Mouse (Mus musculus) spleen, adult 18-20 months (tissue): Measurements from ENCODE around the gene Mast1.
"Not testable (repeated sequence)": the region's sequence is repeated elsewhere in the genome, so short reads cannot be mapped to it uniquely, and the experiment has no call there.

ENCODE experiments used
- DNase-seq, 2 experiments: peaks; one replicate each; pipeline ENCODE4 v3.0.0; 2022; ENCODE audit warnings: mixed read lengths in 2 of 2

The Mast1 gene

DNA sequence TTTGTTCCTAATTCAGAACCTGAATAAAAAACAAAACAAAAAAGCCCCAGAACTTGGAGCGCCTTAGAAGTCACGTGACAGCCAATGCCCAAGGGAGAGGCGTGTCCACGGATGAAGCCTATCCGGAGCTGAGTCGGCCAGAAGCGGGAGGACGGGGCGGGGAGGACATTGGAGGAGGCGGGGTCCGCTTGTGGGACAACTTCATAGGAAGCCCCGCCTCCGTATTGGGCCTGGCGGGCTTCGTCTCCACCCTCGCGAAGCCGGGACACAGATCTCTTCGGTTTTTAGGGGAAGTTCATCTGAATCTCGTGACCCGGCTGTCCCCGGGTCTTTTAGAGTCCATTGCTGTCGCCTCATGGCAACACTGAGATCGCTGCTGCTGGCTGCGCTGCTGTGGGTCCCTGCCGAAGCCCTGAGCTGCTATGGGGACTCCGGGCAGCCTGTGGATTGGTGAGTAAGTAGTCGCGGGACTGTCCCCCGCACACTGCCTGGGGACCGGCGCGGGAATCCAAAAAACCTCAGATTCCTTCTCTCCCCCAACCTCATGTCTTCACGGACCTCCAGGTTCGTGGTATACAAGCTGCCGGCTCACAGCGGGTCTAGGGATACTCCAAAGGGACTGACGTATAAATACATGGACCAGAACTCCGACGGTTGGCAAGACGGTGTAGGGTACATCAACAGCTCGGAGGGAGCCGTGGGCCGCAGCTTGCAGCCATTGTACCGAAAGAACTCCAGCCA lies 28.6 kb downstream of the Mast1 start, which contains the start of gene Dnase2a:
Gene Dnase2a (plus strand): TSS at position 140 of the 741 bp plus-strand sequence.
- peak; percentile 95 to 97 for DNase-seq

DNA sequence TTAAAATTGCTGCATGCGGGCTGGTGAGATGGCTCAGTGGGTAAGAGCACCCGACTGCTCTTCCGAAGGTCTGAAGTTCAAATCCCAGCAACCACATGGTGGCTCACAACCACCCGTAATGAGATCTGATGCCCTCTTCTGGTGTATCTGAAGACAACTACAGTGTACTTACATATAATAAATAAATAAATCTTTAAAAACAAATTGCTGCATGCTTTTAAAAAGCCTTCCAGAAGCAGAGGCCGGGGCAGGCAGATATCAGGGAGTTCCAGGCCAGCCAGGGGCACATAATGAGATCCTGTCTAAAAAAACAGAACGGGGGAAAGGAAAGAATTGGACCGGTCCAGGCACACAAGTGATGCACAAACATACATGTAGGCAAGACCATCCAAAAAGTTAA lies 29.2 kb downstream of the Mast1 start:
- DNase-seq = not testable (repeated sequence)

DNA sequence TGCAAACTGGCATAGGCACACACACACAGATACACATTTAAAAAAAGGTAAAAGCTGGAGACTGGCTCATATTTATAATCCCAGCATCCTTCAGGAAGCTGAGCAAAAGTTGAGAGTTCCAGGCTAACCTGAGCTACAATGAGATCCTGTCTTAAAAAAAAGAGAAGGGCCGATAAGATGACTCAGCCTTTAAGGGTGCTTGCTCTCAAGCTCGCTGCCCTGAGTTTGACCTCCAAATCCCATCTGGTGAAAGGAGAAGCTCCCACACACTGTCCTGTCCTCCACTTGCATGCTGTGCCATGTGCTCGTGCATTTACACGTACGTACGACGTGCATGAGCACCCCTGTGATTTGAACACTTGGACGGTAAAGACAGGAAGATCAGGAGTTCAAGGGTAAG lies 29.7 kb downstream of the Mast1 start:
- no peak for DNase-seq

DNA sequence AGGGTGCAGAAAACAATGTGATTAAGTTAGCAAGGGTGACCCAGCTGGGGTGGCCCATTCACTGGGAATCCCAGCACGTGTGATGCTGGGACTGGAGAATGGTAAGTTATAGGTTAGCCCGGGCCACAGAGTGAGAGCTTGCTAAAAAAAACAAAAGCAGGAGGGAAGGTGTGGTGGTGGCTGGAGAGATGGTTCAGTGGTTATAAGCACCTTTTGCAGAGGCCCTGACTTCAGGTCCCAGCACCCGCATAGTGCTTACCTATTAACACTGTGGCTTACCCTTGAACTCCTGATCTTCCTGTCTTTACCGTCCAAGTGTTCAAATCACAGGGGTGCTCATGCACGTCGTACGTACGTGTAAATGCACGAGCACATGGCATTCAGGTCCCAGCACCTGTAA lies 30.1 kb downstream of the Mast1 start:
- DNase-seq = no peak

DNA sequence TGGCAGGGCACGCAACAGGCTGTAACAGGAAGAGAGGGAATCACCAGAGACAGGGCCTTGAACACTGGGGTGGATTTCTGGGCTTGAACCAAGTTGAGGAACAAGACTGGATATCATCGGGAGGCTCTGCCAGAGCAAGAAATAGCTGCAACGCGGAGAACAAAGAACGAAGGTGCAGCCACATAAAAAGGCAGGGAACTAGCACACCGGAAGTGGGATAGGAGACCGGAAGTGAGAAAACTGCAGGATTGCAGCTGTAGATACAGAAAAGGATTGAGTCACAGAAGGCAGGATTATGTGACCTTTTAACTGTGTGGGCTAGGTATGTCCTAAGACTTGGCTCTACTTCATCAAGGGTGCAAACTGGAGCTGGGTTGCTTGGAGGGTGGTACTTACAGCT lies 32.8 kb downstream of the Mast1 start:
- no peak for DNase-seq

DNA sequence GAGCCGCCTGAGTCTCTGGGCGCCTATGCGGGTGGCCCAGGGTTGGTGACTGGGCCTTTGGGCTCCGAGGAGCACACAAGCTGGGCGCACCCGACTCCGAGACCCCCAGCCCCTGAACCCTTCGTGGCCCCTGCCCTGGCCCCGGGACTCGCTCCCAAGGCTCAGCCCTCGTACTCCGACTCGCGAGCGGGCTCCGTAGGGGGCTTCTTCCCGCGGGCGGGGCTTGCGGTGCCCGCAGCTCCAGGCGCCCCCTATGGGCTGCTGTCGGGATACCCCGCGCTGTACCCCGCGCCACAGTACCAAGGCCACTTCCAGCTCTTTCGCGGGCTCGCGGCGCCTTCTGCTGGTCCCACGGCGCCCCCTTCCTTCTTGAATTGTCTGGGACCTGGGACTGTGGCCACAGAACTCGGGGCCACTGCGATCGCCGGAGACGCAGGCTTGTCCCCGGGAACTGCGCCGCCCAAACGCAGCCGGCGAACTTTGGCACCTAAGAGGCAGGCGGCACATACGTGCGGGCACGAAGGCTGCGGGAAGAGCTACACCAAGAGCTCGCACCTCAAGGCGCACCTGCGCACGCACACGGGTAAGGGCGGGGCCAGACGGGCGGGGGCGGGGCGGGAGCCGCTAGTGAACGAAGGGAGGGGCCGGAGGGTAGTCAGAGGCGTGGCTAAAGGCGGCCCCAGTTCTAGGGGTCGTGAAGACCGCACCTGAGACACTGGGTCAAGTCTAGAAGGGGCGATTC lies 34.1 kb downstream of the Mast1 start:
- peak; percentile 83 to 95 for DNase-seq

DNA sequence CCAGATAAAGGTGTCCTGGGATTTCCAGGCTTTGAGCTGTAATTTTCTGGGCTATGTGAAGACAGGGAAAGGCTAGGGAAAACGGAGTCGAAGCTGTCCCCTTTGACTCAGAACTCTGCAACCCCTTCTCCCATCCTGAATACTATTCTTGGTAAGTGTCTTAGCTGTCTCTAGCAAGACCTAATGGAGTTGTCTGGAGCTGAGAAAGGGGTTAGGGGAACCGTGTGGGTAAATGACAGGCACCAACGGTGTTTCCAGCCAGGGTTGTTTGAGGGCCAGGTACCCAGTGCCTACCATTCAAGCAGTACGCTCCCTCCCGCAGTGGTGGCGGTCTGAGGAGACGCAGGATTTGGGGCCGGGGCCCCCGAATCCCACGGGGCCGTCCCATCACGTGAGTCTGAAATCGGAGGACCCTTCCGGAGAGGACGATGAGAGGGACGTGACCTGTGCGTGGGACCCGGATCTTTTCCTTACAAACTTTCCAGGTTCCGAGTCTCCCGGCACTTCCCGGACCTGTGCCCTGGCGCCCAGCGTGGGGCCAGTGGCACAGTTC lies 34.7 kb downstream of the Mast1 start:
- peak in 1 of 2 experiments; percentile 29 for DNase-seq

DNA sequence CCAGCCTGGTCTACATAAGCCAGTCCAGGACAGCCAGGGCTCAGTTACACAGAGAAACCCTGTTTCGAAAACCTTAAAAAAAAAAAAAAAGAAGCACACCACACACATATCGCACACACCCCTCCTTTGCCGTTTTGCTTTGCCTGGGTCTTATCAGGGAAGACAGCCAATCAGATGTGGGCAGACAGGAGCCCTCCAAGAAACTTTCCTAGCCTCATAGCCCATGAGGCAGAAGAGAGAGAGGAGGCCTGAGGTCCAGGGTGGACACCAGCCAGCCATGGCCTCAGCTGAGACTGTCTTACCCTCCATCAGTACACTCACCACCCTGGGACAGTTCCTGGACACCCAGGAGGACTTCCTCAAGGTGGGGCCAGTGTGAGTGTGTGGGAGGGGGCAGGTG lies 35.4 kb downstream of the Mast1 start, which contains the start of gene Klf1:
Gene Klf1 (plus strand): TSS at position 177 of the 400 bp plus-strand sequence.
- no peak for DNase-seq

DNA sequence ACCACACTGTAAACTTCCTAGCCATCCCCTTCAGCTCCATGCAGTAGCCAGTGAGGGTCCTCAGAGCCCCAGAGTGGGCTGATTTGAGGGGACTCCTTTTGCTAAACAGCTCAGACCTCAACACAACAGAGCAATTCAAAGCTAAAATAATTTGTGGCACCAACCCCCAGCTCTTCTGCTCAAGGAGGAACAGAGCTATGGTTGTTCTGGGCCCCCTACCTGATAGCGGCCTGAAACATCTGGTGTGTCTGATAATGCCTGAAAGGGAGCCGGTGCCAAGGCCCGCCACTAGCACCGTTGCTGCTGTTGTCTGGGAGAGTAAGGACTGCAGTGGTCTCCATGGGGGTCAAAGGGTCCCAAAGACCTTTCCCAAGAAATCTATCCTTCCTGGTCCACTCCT lies 36.1 kb downstream of the Mast1 start:
- DNase-seq = no peak

DNA sequence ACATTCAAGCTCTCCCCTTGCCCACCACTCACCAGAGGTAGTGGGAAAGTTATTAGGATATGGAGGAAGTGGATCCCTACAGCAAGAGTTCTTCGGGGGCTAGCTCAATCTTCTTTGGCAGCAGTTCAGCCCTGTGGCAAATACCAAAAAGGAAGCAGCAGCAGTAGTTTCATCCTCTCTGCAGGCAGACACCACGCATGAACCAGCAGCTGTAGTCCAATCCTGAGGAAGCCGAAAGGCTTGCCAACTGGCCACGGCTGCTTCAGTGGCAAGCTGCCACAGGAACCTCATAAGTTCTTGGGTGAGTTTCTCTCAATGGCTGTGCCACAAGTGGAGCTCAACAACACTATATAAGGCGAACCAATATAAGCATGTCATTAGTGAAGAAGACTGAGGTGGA lies 41.2 kb downstream of the Mast1 start:
- DNase-seq = no peak

DNA sequence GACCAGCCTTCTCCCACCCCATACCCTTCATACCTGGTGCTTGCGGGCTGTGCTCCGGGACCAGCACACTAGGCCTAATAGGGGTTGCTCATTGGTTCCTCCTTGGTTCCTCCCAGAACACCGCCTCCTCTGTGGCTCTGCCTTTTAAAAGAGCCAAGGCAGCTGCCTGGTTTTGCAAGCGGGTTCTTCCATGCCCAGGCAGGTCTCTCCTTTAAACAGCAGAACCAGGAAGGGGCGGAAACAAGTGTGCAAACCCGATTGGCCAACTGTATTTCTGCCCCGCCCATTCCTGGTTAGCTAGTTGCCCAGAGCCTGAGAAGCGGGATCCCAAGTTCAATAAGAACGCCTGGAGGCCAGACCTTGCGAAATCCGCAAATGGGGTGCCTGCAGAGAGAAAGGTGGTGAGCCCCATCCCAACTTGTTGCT lies 43.4 kb downstream of the Mast1 start, which contains the start of gene Gcdh:
Gene Gcdh (minus strand): TSS at position 213 of the 426 bp plus-strand sequence.
- peak; percentile 74 to 77 for DNase-seq

DNA sequence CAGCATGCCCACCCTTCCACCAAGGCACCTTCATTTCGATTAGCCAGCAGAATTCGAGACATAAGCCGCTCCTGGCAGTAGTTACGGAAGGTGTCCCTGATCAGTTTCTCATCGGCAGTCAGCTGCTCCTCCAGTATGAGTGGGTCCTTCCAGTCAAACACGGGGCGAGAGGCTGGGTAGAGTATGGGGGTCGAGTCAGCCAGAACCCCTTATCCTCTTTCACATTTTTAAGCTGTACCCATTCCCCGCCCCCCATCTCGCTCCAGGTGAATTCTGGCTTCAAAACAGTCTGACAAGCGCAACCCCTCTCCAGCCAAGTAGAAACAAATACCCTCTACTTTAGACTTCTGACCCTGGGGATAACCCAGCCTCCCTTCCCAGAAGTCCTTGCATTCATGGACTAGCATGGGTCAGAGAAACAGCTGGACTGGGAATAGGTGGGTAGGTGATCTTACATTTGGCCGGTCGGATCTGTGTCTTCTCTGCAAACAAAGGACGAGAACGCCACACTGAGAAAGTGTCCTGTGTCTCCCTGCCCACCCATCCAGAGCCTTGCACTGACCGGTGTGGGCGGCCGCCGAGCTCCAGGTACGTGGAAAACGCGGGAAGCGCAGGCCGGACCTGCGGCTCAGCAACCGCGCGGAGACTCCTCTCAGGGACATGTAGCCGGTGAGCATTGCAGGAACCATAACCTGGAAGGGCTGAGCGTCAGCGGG lies 44.0 kb downstream of the Mast1 start:
- DNase-seq = no peak

DNA sequence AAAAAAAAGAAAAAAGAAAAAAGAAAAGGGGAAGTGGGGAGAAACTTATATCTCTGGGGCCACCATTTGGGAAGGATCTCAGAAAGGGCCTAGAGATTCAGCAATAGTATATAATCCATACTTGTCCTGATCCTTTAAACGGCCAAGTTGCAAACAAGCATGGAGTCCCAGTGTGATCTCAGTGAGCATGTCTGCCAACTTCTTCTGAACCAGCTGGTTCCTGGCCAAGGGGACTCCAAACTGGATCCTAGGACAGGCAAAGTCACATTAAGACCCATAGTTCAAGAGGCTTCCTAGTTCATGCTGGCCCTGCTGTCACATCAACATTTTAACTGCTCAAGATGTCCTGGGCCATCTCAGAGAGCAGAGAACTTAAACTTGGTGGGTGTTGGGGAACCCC lies 48.0 kb downstream of the Mast1 start:
- no peak for DNase-seq

DNA sequence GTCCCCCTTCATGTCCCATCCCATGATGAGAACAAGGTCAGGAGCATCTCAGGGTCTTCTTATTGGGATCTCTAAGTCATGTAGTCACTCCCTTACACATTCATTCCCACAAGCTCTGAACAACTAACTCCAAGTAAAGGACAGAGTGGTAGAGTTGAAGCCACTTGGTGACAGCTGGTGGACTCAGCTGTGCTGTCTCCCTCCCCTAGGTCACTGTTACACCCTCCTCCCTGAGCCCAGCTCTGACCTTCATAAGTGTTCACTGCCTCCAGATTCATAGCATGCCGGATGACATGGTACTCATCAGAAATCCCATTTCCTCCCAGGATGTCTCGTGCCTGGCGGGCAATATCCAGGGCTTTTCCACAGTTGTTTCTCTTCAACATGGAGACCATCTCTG lies 48.9 kb downstream of the Mast1 start:
- no peak for DNase-seq

DNA sequence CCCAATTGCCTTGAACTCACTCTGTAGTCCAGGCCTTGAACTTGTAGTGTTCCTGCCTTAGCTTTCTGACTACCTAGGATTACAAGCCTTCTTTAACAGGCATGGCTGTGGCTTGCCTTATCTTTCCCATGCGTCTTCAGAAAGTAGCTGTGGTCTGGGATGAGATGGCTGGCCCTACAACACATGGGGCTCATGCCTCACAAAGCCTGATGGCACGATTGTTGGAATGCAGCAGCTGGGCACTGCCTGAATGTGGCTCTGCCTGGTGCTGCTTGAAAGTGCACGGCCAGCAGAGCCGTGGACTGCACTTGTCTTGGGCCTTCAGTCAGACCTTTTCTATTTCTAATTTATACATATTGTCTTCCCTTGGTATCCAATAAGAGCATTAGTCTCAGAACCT lies 52.4 kb downstream of the Mast1 start:
- no peak for DNase-seq

DNA sequence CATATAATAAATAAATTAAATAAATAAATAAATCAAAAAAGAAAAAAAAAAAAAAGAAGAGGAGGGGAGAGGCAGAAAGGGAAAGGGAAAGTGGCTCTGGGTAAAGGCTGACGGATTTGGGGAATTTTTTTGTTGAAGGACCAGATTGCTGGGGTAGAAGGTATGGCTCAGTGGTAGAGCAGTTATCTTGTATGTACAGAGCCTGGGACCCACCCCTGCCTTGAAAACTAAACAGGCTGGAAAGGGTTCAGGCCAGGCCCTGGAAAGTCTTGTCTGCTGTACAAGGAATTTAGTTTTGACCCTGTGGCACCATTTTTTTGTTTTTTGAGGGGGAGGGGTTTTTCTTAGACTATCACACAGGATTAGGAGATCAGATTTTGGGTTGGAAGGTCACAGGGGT lies 58.2 kb downstream of the Mast1 start:
- no peak for DNase-seq

DNA sequence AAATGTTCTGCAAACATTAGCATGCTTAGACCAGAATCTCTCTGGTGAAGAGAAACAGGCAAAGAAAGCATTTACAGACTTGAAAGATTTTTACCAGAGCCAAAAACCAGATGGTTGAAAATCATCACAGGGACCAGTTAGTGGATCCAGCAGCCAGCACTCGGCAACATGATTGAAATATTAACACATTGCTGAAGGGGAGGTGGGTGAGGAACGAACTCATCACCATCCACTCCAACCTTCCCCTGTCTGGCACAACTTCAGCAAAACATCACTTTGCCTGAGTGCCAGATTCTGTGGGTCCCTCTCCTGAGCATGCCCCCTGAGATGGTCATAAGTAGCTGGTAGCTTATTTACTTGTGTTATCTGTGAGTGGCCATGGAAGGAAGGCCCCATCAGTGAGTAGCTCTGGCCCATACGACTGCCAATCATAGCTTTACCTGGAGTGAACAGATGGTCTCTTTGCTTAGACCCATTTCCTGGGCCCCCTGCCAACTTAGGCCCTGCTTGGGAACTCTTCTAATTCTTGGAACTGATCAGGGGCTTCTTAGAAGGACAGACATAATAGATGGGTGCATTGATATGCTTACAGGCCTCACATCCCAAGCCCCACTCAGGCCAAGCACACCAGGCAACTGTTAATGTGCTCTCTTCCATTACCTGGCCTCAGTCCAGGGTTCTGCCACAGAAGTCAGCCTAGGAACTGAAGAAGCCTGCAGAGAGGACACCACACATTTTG lies 59.7 kb downstream of the Mast1 start:
- no peak for DNase-seq

DNA sequence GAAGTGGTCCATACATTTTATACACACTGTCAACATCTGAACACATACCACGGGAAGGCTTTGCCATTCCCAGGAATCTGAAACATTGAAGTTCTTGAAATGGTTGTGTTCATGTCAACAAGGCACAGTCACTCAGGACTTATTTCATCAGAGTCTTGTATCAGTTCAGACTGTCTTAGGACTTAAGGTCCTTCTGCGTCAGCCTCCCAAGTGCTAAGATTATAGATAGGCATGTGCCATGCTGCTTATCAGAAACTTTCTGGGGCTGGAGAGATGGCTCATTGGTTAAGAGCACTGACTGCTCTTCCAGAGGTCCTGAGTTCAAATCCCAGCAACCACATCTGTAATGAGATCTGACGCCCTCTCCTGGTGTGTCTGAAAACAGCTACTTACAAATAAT lies 62.8 kb downstream of the Mast1 start:
- DNase-seq = no peak

DNA sequence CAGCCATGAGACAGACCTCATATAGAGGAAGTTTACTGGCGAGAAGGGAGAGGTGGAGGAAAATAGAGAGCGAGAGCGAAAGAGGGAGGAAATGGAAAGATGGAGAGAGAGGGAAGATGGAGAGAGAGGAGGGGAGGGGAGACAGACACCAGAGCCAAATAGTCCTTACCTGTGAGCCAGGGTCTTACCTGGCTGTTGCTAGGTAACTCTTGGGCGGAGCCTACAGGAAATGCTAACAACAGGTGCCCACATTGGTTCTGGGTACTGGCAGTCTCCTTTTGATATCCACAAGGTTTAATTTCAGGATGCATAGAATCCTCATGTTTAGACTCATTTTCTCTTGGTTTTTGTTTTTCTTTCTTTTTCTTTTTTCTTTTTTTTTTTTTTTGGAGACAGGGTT lies 64.1 kb downstream of the Mast1 start:
- DNase-seq = no peak

DNA sequence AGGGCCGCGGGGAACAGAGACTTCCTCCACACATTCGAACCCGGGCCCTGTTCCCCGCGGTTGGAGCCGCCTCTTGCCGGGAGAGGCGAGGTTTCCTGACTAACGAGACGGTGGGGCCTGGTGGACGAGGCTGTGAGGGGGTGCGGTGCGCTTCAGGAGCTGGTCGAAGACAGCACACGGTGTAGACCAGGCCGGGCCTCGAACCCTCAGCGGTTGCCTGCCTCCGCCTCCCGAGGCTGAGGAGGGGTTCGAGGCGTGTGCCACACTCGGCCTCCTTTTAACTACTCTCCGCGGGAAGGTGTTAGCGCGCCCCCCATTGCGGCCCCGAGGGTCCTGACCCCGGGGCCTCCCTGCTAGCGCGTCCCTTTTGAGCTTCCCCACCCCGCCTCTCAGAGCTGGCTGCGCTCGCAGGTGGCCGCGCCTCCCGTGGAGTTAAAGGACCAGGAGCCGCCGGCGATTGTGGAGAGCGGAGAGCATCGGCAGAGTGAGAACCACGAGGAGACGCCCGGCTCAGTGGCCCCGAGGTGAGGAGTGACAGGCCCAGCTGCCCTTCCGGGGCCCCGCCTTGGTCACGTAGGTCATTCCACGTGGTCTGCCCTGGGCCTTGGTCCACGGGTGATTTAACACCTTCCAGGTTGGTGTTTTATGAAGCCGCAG lies 64.7 kb downstream of the Mast1 start:
- peak in 1 of 2 experiments; percentile 21 for DNase-seq

DNA sequence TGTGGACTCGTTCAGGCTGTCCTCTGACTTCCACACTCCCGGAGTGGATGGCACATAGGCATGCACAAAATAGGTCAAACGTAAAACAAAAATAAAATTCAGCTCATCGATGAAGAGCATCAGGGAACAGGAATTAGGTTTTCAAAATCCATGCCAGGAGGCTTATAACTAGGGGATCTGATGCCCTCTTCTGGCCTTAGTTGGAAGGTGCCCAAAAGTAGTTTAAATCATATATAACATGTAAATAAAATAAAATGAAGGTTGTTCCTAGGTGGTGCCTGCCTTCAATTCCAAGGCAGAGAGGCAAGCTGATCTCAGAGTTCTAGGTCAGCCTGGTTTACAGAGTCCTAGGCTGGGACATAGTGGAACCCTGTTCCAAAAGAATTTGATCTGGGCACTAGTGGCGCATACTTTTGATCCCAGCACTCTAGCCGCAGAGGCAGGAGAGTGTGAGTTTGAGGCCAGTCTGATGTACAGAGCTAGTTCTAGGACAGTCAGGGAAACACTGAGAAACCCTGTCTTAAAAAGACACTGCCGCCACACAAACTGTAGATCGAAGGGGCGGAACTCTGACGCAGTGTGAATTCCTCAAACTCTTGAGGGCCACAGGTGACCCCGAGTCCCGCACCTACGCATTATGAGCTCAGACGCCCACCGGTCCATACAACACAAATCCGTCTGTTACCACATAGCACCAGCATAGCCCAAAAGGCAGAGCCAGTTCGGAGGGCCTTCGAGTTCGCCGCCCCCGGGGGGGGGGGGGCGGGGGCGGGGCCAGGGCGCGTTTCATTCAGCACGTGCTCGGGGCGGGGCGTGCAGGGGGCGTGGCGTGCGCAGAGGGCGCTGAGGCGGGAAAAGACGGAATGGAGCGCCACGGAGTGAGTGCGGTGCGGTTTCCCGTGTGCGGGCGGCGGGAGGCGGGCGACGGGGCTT lies 65.5 kb downstream of the Mast1 start, which contains the start of gene Syce2:
Gene Syce2 (plus strand): TSS at position 736 of the 933 bp plus-strand sequence.
- peak; percentile 78 to 88 for DNase-seq
